Mouse (Mus musculus): ENCODE data around the gene L3mbtl1.

GRCm38 (mm10) chr2:162931123-162931673 lies 12.1 kb upstream of the L3mbtl1 start, which contains the start of gene Srsf6:
- TF ChIP-seq CTCF (IDR thresholded peaks at IDR 0.05; ENCODE audit: low read depth): no peak
- no peak for TF ChIP-seq EP300 (optimal IDR thresholded peaks at IDR 0.05)
